Mouse (Mus musculus): Measurements from ENCODE around the gene Klf7.

Gene Klf7

GRCm38 (mm10) chr1:64105181-64105646 lies 16.9 kb downstream of the Klf7 start:
- DNase-seq (ENCODE audit: low read depth, low spot score) = no peak

GRCm38 (mm10) chr1:64104665-64105064 lies 17.4 kb downstream of the Klf7 start:
- no peak for DNase-seq (ENCODE audit: low read depth, low spot score)

- DNase-seq (ENCODE audit: low read depth, low spot score) = no peak
Measured at GRCm38 (mm10) chr1:64101331-64101730, 20.8 kb downstream of the Klf7 start.

GRCm38 (mm10) chr1:64098800-64099199 lies 23.3 kb downstream of the Klf7 start:
- no peak for DNase-seq (ENCODE audit: low read depth, low spot score)

GRCm38 (mm10) chr1:64097640-64098287 lies 24.3 kb downstream of the Klf7 start:
- no peak for DNase-seq (ENCODE audit: low read depth, low spot score)

GRCm38 (mm10) chr1:64093018-64093417 lies 29.1 kb downstream of the Klf7 start:
- DNase-seq (ENCODE audit: low read depth, low spot score) = no peak

GRCm38 (mm10) chr1:64091591-64091990 lies 30.5 kb downstream of the Klf7 start:
- no peak for DNase-seq (ENCODE audit: low read depth, low spot score)

- DNase-seq (ENCODE audit: low read depth, low spot score) = no peak
Measured at GRCm38 (mm10) chr1:64090566-64090965, 31.5 kb downstream of the Klf7 start.

GRCm38 (mm10) chr1:64089691-64090090 lies 32.4 kb downstream of the Klf7 start:
- no peak for DNase-seq (ENCODE audit: low read depth, low spot score)

GRCm38 (mm10) chr1:64088604-64089320 lies 33.3 kb downstream of the Klf7 start:
- DNase-seq (ENCODE audit: low read depth, low spot score) = no peak

GRCm38 (mm10) chr1:64087657-64088603 lies 34.2 kb downstream of the Klf7 start:
- peak; percentile 28 for DNase-seq (ENCODE audit: low read depth, low spot score)

- no peak for DNase-seq (ENCODE audit: low read depth, low spot score)
Measured at GRCm38 (mm10) chr1:64085875-64086274, 36.2 kb downstream of the Klf7 start.

- DNase-seq (ENCODE audit: low read depth, low spot score) = no peak
Measured at GRCm38 (mm10) chr1:64085361-64085760, 36.7 kb downstream of the Klf7 start.

GRCm38 (mm10) chr1:64084706-64085105 lies 37.4 kb downstream of the Klf7 start:
- no peak for DNase-seq (ENCODE audit: low read depth, low spot score)

GRCm38 (mm10) chr1:64081791-64082190 lies 40.3 kb downstream of the Klf7 start:
- no peak for DNase-seq (ENCODE audit: low read depth, low spot score)

GRCm38 (mm10) chr1:64081217-64081616 lies 40.9 kb downstream of the Klf7 start:
- no peak for DNase-seq (ENCODE audit: low read depth, low spot score)

GRCm38 (mm10) chr1:64080263-64080662 lies 41.8 kb downstream of the Klf7 start:
- peak; percentile 28 for DNase-seq (ENCODE audit: low read depth, low spot score)

GRCm38 (mm10) chr1:64078747-64079211 lies 43.3 kb downstream of the Klf7 start:
- no peak for DNase-seq (ENCODE audit: low read depth, low spot score)

GRCm38 (mm10) chr1:64078011-64078746 lies 43.9 kb downstream of the Klf7 start:
- no peak for DNase-seq (ENCODE audit: low read depth, low spot score)

- no peak for DNase-seq (ENCODE audit: low read depth, low spot score)
Measured at GRCm38 (mm10) chr1:64074051-64074450, 48.0 kb downstream of the Klf7 start.

GRCm38 (mm10) chr1:64070947-64071346 lies 51.1 kb downstream of the Klf7 start:
- DNase-seq (ENCODE audit: low read depth, low spot score) = no peak

Data from telencephalon, adult 2 months (tissue).